Comparison of ENCODE assay signal across 17 mouse cellular contexts in the genomic region with DNA sequence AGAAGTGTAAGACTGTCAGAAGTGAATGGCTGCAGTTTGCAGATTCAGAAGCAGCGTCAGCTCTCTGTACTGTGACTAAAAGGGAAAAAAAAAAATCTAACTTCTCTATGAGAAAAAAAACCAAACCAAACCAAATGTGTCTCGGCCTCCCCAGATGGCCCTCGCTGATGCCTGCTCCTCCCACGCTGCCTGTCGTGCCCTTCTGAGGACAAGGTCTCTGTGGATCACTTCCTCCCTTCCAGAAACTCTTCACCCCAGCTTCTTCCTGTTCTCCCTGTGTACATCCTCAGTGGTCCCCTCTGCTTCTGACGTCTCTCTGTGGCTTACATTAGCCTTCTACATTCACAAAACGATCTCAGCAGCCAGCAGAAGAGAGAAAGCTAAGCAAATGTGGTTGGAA.
"Had no signal": no experiment of that assay in that cellular context is flagged by ENCODE, and none has a peak within 500 bp of the region (broad histone marks: within the 10 kb centered on the region; RNA-seq: fewer than 3 reads in every experiment).

No protein-coding gene starts in this region.

- H3K27me3 ChIP-seq: limb, embryonic 15.5 days; midbrain, embryonic 12.5 days; midbrain, embryonic 15.5 days; neural tube, embryonic 12.5 days; neural tube, embryonic 15.5 days had no signal

- H3K36me3 ChIP-seq: limb, embryonic 12.5 days; limb, embryonic 15.5 days; midbrain, embryonic 12.5 days; midbrain, embryonic 15.5 days; neural tube, embryonic 12.5 days; neural tube, embryonic 15.5 days had no signal

- H3K9me3 ChIP-seq: limb, embryonic 12.5 days; limb, embryonic 15.5 days; midbrain, embryonic 12.5 days; midbrain, embryonic 15.5 days; neural tube, embryonic 12.5 days; neural tube, embryonic 15.5 days had no signal

- DNase-seq: kidney, adult 18-20 months; kidney, postnatal 25 days; liver, postnatal 0 days; lung, embryonic 14.5 days; thymus, adult 18-20 months; thymus, postnatal 36 days had no signal

- H3K4me3 ChIP-seq: limb, embryonic 12.5 days; limb, embryonic 15.5 days; midbrain, embryonic 12.5 days; midbrain, embryonic 15.5 days; neural tube, embryonic 12.5 days; neural tube, embryonic 15.5 days had no signal

- H3K27ac ChIP-seq: limb, embryonic 12.5 days; limb, embryonic 15.5 days; liver, embryonic 14.5 days; macrophage; midbrain, embryonic 12.5 days; midbrain, embryonic 15.5 days; neural tube, embryonic 12.5 days; neural tube, embryonic 15.5 days had no signal

- H3K4me2 ChIP-seq: limb, embryonic 12.5 days; limb, embryonic 15.5 days; liver, embryonic 11.5 days; lung, embryonic 14.5 days; midbrain, embryonic 12.5 days; midbrain, embryonic 15.5 days; neural tube, embryonic 12.5 days; neural tube, embryonic 15.5 days had no signal

- H3K9ac ChIP-seq: limb, embryonic 12.5 days; limb, embryonic 15.5 days; liver, embryonic 14.5 days; liver, postnatal 0 days; lung, embryonic 14.5 days; midbrain, embryonic 12.5 days; midbrain, embryonic 15.5 days; neural tube, embryonic 12.5 days; neural tube, embryonic 15.5 days had no signal

- H3K4me1 ChIP-seq: midbrain, embryonic 12.5 days; midbrain, embryonic 15.5 days; neural tube, embryonic 15.5 days had no signal

- ATAC-seq: intestine, embryonic 16.5 days; liver, postnatal 0 days; lung, postnatal 0 days; midbrain, embryonic 15.5 days had no signal
